Mouse (Mus musculus) liver, embryonic 14.5 days (tissue): ENCODE data around the gene Kif28. TPM values are rescaled to one million over a fixed set of nuclear protein-coding genes. Genes with fewer than 3 reads are reported as not detected.
A peak's percentile ranks its signal among the peaks of the same experiment; 100 is the strongest.
"Not testable (repeated sequence)": the region's sequence is repeated elsewhere in the genome, so short reads cannot be mapped to it uniquely, and the experiment has no call there.

Experiments
- ATAC-seq: fragments of 200-750 bp; cut with Nextera tagmentation; 2 replicates; pipeline ENCODE4 v1.8.0; 2017; ENCODE audit warnings: moderate number of reproducible peaks, mild to moderate bottlenecking, moderate library complexity; ENCODE audit not compliant: insufficient read depth
- DNase-seq, 3 experiments: peaks; one replicate each; pipeline ENCODE4 v3.0.0-alpha.2; 2012 to 2013; ENCODE audit warnings: low read depth in 3 of 3, low spot score in 3 of 3
- H3K27ac ChIP-seq: fragments of 300-500 bp; sonication (generic); 2 replicates; pipeline ENCODE4 v1.5.1; 2014; ENCODE audit warnings: moderate library complexity, mild to moderate bottlenecking, control low read depth, inconsistent platforms
- H3K27me3 ChIP-seq: fragments of 300-500 bp; sonication (generic); 2 replicates; pipeline ENCODE4 v1.6.1; 2014; ENCODE audit warnings: mild to moderate bottlenecking, low read length, moderate library complexity; ENCODE audit not compliant: control insufficient read depth, insufficient read depth
- H3K36me3 ChIP-seq: fragments of 300-500 bp; sonication (generic); replicated peaks from 2 replicates; pipeline ENCODE4 v1.6.1; 2014; ENCODE audit warnings: low read depth; ENCODE audit not compliant: control insufficient read depth, insufficient read depth
- H3K4me1 ChIP-seq, 2 experiments: fragments of 200-500 bp in 1 of 2; fragments of 300-500 bp in 1 of 2; sonication (generic) in 1 of 2; replicated peaks; 2 replicates each; pipeline ENCODE4 v1.6.1; 2012 to 2014; ENCODE audit warnings: antibody characterized with exemption in 1 of 2, inconsistent platforms in 1 of 2, low read length in 1 of 2; ENCODE audit not compliant: control insufficient read depth in 2 of 2, insufficient read depth in 2 of 2
- H3K4me2 ChIP-seq: fragments of 300-500 bp; sonication (generic); 2 replicates; pipeline ENCODE4 v1.6.1; 2014; ENCODE audit warnings: low read depth, mild to moderate bottlenecking, control low read depth, moderate library complexity
- H3K4me3 ChIP-seq, 2 experiments: fragments of 200-500 bp in 1 of 2; fragments of 300-500 bp in 1 of 2; sonication (generic) in 1 of 2; 2 replicates each; pipeline ENCODE4 v1.5.1; 2012 to 2014; ENCODE audit warnings: low read depth in 2 of 2, low read length in 2 of 2, mild to moderate bottlenecking in 2 of 2, control low read depth in 1 of 2, inconsistent platforms in 1 of 2, moderate library complexity in 1 of 2; ENCODE audit not compliant: insufficient read depth in 1 of 2
- H3K9ac ChIP-seq: fragments of 300-500 bp; sonication (generic); replicated peaks from 2 replicates; pipeline ENCODE4 v1.6.1; 2014; ENCODE audit warnings: mild to moderate bottlenecking, control low read depth, moderate library complexity
- H3K9me3 ChIP-seq: fragments of 300-500 bp; sonication (generic); 2 replicates; pipeline ENCODE4 v1.6.1; 2016; ENCODE audit warnings: low read length, mixed read lengths; ENCODE audit not compliant: control insufficient read depth
- CTCF ChIP-seq: IDR thresholded peaks from 2 replicates; pipeline ENCODE4 v1.5.1; 2016; ENCODE audit warnings: antibody characterized with exemption, low read depth, control low read depth
- EP300 ChIP-seq: IDR thresholded peaks from 2 replicates; pipeline ENCODE4 v1.6.1; 2016; ENCODE audit warnings: antibody characterized with exemption, low read depth
- WGBS: fragments of 180-500 bp; shearing (Covaris S2); extraction: QIAGEN DNeasy Blood & Tissue Kit; methylation state at CpG from one replicate; pipeline ENCODE4 v1.1.7; 2014; ENCODE audit not compliant: insufficient replicate concordance; 5-methylcytosine and 5-hydroxymethylcytosine counted together
- polyA plus RNA-seq, 2 experiments: library from polyadenylated mRNA; depleted of rRNA in 1 of 2; stranded (reverse) in 1 of 2; unstranded in 1 of 2; fragments of >200 nt; fragmentation: Nextera tagmentation in 1 of 2; extraction: Ambion mirVana in 1 of 2; gene quantifications; 2 replicates each; pipeline versions ENCODE4 v1.2.1 to v1.2.3; 2012 to 2014

Kif28 gene
- polyA plus RNA-seq, 2 experiments = 0.01 TPM; not detected in 1

DNA sequence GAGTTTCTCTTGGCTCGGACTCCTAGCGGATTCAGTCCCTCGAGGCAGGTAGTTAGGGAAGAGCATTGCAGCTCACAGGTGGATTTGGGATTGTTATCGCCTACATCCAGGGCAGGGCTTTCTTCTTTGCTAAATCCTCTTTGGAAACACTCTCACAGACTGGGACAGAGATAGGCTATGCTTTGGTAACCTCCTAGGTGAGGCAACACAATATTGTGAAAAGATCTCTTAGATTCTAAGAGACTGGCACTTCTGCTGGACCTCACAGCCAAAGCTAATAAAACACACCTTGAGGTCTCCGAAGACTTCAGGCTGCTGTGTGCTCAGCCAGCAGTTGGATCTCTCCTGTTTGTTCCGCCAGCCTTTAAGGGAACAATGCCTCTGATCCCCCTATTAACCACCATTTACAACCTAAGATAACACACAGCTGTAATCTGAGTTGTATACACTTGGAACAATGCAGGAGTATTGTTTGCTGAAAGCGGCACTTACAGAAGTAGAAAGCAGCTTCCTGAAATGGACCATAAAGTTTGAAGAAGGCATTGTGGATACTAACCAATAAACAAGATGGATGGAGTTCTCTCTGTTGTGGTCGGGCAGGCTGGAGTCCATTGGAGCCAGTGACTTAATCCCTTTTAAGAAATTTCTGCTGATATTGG, 22.1 kb downstream of the Kif28 start:
- ATAC-seq (no peak), DNase-seq (no peak)
- Histone ChIP-seq H3K4me1 (no peaks in the 10 kb centered on the region), H3K36me3 (no peaks in the 10 kb centered on the region), H3K27me3 (peaks cover 3% of the 10 kb centered on the region), H3K27ac (no peak overlapping the region), H3K9me3 (no peaks in the 10 kb centered on the region), H3K4me3 (no peak overlapping the region), H3K4me2 (no peak overlapping the region), H3K9ac (no peak overlapping the region)
- TF ChIP-seq CTCF (no peak), EP300 (no peak)
- 47% methylated on average over 8 of the region's 8 CpGs for WGBS

DNA sequence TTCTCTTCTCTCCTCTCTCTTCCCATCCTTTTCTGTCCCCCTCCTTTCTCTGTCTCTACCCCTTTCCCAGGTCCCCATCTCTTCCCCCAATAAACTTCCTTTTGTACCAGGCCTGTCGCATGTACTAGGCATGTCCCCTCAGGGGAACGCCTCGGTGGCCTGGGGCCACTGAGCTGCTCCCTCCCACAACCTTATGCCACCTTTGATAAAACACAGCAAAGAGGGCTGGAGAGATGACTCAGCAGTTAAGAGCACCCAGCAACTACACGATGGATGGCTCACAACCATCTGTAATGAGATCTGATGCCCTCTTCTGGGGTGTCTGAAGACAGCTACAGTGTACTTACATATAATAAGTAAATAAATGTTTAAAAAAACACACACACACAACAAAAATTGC, 29.3 kb downstream of the Kif28 start:
- H3K27ac ChIP-seq = no peak overlapping the region
- no peak overlapping the region for H3K4me2 ChIP-seq
- peaks cover 0 to 5% of the 10 kb centered on the region in 2 experiments; a peak in 2 of 4 replicates for H3K4me1 ChIP-seq
- DNase-seq (peak; percentile 39 to 50 (median 46)), ATAC-seq (peak; percentile 94)
- H3K27me3 ChIP-seq = no peaks in the 10 kb centered on the region
- 25% methylated on average over 4 of the region's 4 CpGs for WGBS
- TF ChIP-seq CTCF (no peak), EP300 (no peak)
- H3K36me3 ChIP-seq = no peaks in the 10 kb centered on the region
- no peak overlapping the region for H3K4me3 ChIP-seq
- H3K9ac ChIP-seq = no peak overlapping the region
- no peaks in the 10 kb centered on the region for H3K9me3 ChIP-seq

DNA sequence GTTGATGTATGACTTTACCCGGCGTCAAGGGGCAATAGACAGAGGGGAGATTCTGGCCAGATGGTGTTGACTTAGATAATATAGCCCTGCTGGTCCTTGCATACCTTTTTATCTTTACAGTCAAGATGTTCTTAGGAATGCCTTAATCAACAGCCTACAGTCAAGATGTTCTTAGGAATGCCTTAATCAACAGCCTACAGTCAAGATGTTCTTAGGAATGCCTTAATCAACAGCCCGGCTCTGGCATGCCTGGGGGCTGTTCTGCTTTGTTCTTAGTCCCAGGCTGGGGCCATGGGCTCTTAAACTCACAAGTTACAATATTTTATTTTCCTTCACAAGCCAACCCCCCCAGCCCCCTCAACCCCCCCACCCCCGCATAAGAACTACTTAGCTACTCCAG, 29.8 kb downstream of the Kif28 start:
- not testable (repeated sequence) for H3K27me3 ChIP-seq, H3K36me3 ChIP-seq, H3K9ac ChIP-seq, H3K4me3 ChIP-seq, DNase-seq, H3K27ac ChIP-seq, H3K9me3 ChIP-seq, H3K4me1 ChIP-seq, H3K4me2 ChIP-seq
- 45% methylated on average over 2 of the region's 4 CpGs for WGBS
- peak; percentile 63; the same call in 1 of the 2 replicates for ATAC-seq

DNA sequence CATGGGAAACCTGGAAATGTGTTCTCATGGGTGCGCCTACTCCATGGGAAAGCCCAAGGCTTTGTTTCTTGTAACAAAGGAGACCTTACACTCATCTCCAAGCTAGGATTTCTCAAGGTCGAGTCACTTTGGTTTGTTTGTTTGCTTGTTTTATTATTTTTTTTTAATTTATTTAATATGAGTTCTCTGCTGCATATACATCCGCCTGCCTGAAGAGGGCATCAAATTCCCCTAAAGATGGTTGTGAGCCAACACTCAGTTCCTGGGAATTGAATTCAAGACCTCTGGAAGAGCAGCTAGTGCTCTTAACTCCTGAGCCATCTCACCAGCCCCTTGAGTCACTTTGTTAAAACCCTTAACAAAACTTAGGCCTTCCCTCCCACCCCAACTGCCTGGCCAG, 31.7 kb downstream of the Kif28 start:
- peaks cover 0 to 5% of the 10 kb centered on the region in 2 experiments; a peak in 2 of 4 replicates for H3K4me1 ChIP-seq
- H3K9me3 ChIP-seq = no peaks in the 10 kb centered on the region
- H3K4me2 ChIP-seq = no peak overlapping the region
- WGBS = 63% methylated on average over 3 of the region's 3 CpGs
- DNase-seq (no peak), ATAC-seq (no peak)
- no peak overlapping the region for H3K27ac ChIP-seq
- H3K27me3 ChIP-seq = no peaks in the 10 kb centered on the region
- TF ChIP-seq EP300 = no peak
- TF ChIP-seq CTCF = no peak
- no peak overlapping the region for H3K9ac ChIP-seq
- no peak overlapping the region for H3K4me3 ChIP-seq
- no peaks in the 10 kb centered on the region for H3K36me3 ChIP-seq

DNA sequence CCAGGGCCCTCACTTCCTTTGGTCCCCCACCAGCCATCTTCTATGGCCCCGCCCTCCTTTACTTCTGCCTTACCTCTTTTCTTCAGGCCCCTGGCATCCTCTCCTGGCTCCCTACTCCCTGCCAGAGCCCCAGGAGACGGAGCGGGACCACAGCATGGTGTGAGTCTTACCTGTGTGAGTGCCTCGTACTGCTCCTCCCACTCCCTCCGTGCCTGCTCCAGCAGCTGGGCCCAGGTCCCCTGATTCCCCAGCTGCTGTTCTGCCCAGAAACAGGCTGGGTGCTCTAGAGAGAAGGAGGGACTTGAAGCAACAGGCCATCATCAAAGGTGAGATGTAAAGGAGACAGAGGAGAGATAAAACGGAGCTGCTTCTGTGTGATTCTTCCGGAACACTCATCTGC, 32.4 kb downstream of the Kif28 start:
- H3K27me3 ChIP-seq = no peaks in the 10 kb centered on the region
- H3K4me2 ChIP-seq = no peak overlapping the region
- 76% methylated on average over 7 of the region's 7 CpGs for WGBS
- no peaks in the 10 kb centered on the region for H3K36me3 ChIP-seq
- TF ChIP-seq CTCF (no peak), EP300 (no peak)
- no peak overlapping the region for H3K27ac ChIP-seq
- no peak for ATAC-seq
- peaks cover 0 to 5% of the 10 kb centered on the region in 2 experiments; a peak in 2 of 4 replicates for H3K4me1 ChIP-seq
- H3K9me3 ChIP-seq = no peaks in the 10 kb centered on the region
- no peak overlapping the region for H3K4me3 ChIP-seq
- no peak overlapping the region for H3K9ac ChIP-seq
- DNase-seq = no peak
